Mouse (Mus musculus) stomach, embryonic 16.5 days (tissue): ENCODE measurements at regions not wholly inside any gene's neighbourhood (a gene's known extent, or its start where the extent isn't known, plus 50 kb on each side); places are given as distances from the start of the nearest gene placed in this dataset.
A peak's percentile ranks its signal among the peaks of the same experiment; 100 is the strongest.
"Not testable (repeated sequence)": the region's sequence is repeated elsewhere in the genome, so short reads cannot be mapped to it uniquely, and the experiment has no call there.

Experiments used
- ATAC-seq: fragments of 200-750 bp; cut with Nextera tagmentation; 2 replicates; pipeline ENCODE4 v1.8.0; 2017; ENCODE audit warnings: moderate number of reproducible peaks, moderate TSS enrichment; ENCODE audit not compliant: insufficient read depth, low FRiP score
- H3K27ac ChIP-seq: fragments of 300-500 bp; sonication (generic); 2 replicates; pipeline ENCODE4 v1.5.1; 2014; ENCODE audit warnings: low read length
- H3K27me3 ChIP-seq: fragments of 300-500 bp; sonication (generic); 2 replicates; pipeline ENCODE4 v1.6.1; 2014; ENCODE audit warnings: low read length, control low read depth, mixed read lengths; ENCODE audit not compliant: control insufficient read depth, insufficient read depth
- H3K36me3 ChIP-seq: fragments of 300-500 bp; sonication (generic); 2 replicates; pipeline ENCODE4 v1.6.1; 2014; ENCODE audit warnings: low read length; ENCODE audit not compliant: control insufficient read depth, insufficient read depth
- H3K4me1 ChIP-seq: fragments of 300-500 bp; sonication (generic); 2 replicates; pipeline ENCODE4 v1.6.1; 2014; ENCODE audit warnings: low read length, control low read depth, mixed read lengths; ENCODE audit not compliant: control insufficient read depth, insufficient read depth
- H3K4me2 ChIP-seq: fragments of 300-500 bp; sonication (generic); 2 replicates; pipeline ENCODE4 v1.6.1; 2014; ENCODE audit warnings: low read depth, low read length, mixed read lengths
- H3K4me3 ChIP-seq: fragments of 300-500 bp; sonication (generic); replicated peaks from 2 replicates; pipeline ENCODE4 v1.5.1; 2014; ENCODE audit warnings: mild to moderate bottlenecking, low read length
- H3K9ac ChIP-seq: fragments of 300-500 bp; sonication (generic); 2 replicates; pipeline ENCODE4 v1.6.1; 2014; ENCODE audit warnings: low read length
- H3K9me3 ChIP-seq: fragments of 300-500 bp; sonication (generic); replicated peaks from 2 replicates; pipeline ENCODE4 v1.6.1; 2016; ENCODE audit warnings: low read length, control low read depth; ENCODE audit not compliant: control insufficient read depth
- WGBS: fragments of 180-500 bp; shearing (Covaris S2); extraction: QIAGEN DNeasy Blood & Tissue Kit; methylation state at CpG from one replicate; pipeline ENCODE4 v1.1.7; 2014; 5-methylcytosine and 5-hydroxymethylcytosine counted together

DNA sequence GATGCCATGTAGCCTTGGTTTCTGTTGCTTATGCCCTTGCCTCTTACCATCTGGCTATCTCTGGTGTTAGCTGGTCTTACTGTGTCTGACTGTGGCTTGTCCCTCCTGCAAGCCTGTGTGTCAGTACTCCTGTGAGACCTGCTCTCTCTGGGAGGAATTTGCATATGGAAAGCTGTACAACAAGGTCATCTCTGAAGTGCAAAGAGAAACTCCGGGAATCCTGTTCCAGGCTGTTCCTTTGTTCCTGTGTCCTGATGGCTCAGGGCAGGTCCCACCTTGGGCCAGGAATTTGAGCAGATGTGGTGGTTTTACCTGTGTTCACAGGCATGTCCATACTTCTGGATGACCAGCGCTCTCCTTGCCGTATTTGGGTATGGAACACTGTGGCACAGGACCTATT is 218.6 kb upstream of the Nsun6 start:
- Histone ChIP-seq H3K4me1 (no peaks in the 10 kb centered on the region), H3K27me3 (no peaks in the 10 kb centered on the region), H3K9ac (no peak overlapping the region), H3K27ac (no peak overlapping the region), H3K9me3 (no peaks in the 10 kb centered on the region), H3K4me3 (no peak overlapping the region), H3K36me3 (no peaks in the 10 kb centered on the region), H3K4me2 (no peak overlapping the region)
- 82% methylated on average over 3 of the region's 3 CpGs for WGBS
- ATAC-seq: no peak

- 30% methylated on average over 4 of the region's 4 CpGs for WGBS
- ATAC-seq: no peak
- Histone ChIP-seq H3K9me3 (no peaks in the 10 kb centered on the region), H3K36me3 (no peaks in the 10 kb centered on the region), H3K27me3 (no peaks in the 10 kb centered on the region), H3K4me3 (no peak overlapping the region), H3K27ac (no peak overlapping the region), H3K4me1 (no peaks in the 10 kb centered on the region), H3K9ac (no peak overlapping the region), H3K4me2 (no peak overlapping the region)
Observed at GRCm38 (mm10) chr2:15260486-15261165, 205.8 kb upstream of the Nsun6 start.

- not testable (repeated sequence) for ATAC-seq, H3K27me3 ChIP-seq, H3K36me3 ChIP-seq, H3K4me2 ChIP-seq, H3K27ac ChIP-seq, H3K4me3 ChIP-seq, H3K4me1 ChIP-seq, H3K9me3 ChIP-seq, H3K9ac ChIP-seq
- WGBS: 79% methylated on average over 1 of the region's 1 CpGs
Observed at GRCm38 (mm10) chr2:15242276-15242675, 187.4 kb upstream of the Nsun6 start.

DNA sequence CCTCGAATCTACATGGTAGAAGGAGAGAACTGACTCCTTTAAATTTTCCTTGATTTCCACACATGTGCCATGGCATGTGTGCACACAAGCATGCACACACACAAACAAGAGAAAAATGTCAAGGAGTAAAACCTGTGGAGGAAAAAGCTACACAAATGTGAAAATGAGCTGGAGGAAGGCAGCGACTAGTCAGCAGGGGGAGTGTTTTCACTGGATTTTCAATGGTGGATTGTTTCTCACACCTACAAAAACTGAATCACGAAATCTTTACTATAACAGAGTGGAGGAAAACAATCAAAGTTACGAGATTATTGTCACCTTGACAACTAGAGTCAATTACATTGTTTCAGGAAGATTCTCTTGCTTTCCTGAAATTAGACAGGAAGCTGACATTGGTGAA is 167.0 kb upstream of the Nsun6 start:
- Histone ChIP-seq H3K9me3 (no peaks in the 10 kb centered on the region), H3K36me3 (no peaks in the 10 kb centered on the region), H3K27ac (no peak overlapping the region), H3K27me3 (no peaks in the 10 kb centered on the region), H3K9ac (no peak overlapping the region), H3K4me1 (no peaks in the 10 kb centered on the region), H3K4me3 (no peak overlapping the region), H3K4me2 (no peak overlapping the region)
- ATAC-seq: no peak
- WGBS: 43% methylated on average over 4 of the region's 4 CpGs

- no peak for ATAC-seq
- H3K27me3 ChIP-seq: no peaks in the 10 kb centered on the region
- WGBS: 77% methylated on average over 1 of the region's 1 CpGs
- H3K4me1 ChIP-seq: no peaks in the 10 kb centered on the region
- no peak overlapping the region for H3K9ac ChIP-seq
- H3K9me3 ChIP-seq: no peaks in the 10 kb centered on the region
- no peak overlapping the region for H3K4me2 ChIP-seq
- H3K4me3 ChIP-seq: no peak overlapping the region
- H3K36me3 ChIP-seq: no peaks in the 10 kb centered on the region
- no peak overlapping the region for H3K27ac ChIP-seq
Observed at GRCm38 (mm10) chr2:15188091-15188490, 133.2 kb upstream of the Nsun6 start.

GRCm38 (mm10) chr2:15181000-15181399 is 126.1 kb upstream of the Nsun6 start:
- ATAC-seq: no peak
- H3K4me2 ChIP-seq: no peak overlapping the region
- no peak overlapping the region for H3K9ac ChIP-seq
- WGBS: 81% methylated on average over 3 of the region's 3 CpGs
- H3K27me3 ChIP-seq: no peaks in the 10 kb centered on the region
- no peaks in the 10 kb centered on the region for H3K9me3 ChIP-seq
- no peak overlapping the region for H3K4me3 ChIP-seq
- no peak overlapping the region for H3K27ac ChIP-seq
- no peaks in the 10 kb centered on the region for H3K36me3 ChIP-seq
- H3K4me1 ChIP-seq: no peaks in the 10 kb centered on the region

DNA sequence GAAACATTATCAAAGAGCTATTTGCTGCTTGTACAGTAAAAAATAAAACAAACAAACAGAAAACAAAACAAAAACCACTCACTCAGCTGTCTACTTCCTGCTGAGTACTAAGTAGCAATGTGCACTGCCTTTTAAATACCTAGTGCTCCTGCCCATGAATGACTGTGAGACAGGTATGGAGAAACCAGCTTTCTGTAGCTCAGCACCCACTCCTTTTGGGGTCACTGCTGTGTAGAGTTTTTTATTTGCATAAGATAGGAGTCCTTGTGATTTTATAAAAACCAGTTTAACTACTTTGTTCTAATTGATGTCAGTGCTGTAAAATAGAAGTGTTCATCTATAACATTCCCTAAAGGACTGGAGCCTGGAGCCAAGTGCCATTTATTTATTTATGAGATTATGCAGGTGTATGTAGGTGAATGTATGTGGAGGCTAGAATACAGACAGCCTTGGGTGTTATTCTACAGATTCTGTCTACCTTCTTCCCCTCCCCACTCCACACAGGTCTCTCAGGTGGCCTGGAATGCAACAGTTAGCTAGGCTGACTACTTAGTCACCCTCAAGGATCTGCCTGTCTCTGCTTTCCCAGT is 111.7 kb upstream of the Nsun6 start:
- no peak overlapping the region for H3K4me3 ChIP-seq
- no peaks in the 10 kb centered on the region for H3K36me3 ChIP-seq
- peak; percentile 82; the same call in 1 of the 2 replicates for ATAC-seq
- H3K9ac ChIP-seq: no peak overlapping the region
- no peaks in the 10 kb centered on the region for H3K9me3 ChIP-seq
- no peaks in the 10 kb centered on the region for H3K4me1 ChIP-seq
- H3K27me3 ChIP-seq: no peaks in the 10 kb centered on the region
- H3K27ac ChIP-seq: peak overlapping the region; percentile 30; the same call in 1 of the 2 replicates
- no peak overlapping the region for H3K4me2 ChIP-seq

DNA sequence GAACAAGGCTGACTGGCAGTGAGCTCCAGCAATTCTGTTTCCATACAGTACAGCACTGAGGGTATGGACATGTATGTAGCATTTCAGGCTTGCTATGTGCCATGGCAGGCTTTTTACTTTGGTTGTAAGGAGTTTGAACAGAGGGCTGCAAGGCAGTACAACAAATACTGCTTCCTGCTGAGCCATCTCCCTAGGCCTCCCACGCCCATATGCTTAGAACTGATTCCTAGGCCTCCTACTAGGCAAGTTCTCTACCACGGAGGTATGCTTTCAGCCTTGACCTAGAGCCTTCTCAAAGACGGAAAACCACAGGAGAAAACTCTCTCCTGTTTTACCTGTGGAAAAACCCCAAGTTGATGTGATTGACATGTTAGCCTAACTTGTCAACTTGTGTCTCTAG is 111.0 kb upstream of the Nsun6 start:
- no peaks in the 10 kb centered on the region for H3K27me3 ChIP-seq
- H3K4me1 ChIP-seq: no peaks in the 10 kb centered on the region
- no peak for ATAC-seq
- no peaks in the 10 kb centered on the region for H3K36me3 ChIP-seq
- H3K27ac ChIP-seq: peak overlapping the region; percentile 42; the same call in 1 of the 2 replicates
- no peak overlapping the region for H3K9ac ChIP-seq
- no peak overlapping the region for H3K4me3 ChIP-seq
- no peaks in the 10 kb centered on the region for H3K9me3 ChIP-seq
- H3K4me2 ChIP-seq: no peak overlapping the region
- 58% methylated on average over 3 of the region's 3 CpGs for WGBS

DNA sequence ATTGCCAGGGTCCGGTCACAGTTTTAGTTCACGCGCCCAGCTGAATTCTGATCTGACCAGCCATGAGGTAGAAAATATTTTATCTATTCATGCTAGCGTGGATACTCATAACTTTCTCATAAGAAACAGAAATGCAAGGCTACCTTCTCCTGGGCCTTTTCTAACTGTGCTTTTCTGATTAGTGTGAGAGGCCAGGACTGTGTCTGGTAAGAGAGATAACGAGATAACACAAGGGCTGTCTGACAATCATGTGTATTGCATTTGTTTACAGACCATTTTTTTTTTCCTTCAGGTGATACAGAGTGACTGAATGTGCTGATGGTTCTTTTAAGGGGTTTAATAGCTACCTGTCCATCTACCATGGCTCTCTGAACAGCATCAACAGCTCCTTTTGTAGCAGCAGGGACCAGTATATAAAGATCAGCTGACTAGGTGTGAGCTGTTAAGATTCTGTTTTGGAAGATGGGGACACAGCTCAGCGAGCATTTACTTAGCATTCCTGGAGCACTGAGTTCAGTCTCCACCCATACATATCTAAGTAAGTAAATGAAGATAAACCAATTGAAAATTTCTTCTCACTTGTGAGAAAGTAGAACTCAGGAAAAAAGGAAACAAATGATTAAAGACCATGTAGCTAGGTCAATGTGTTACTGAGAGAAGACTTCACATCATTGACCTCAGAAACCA is 109.0 kb upstream of the Nsun6 start:
- no peak overlapping the region for H3K9ac ChIP-seq
- 79% methylated on average over 6 of the region's 6 CpGs for WGBS
- H3K4me1 ChIP-seq: no peaks in the 10 kb centered on the region
- no peak overlapping the region for H3K27ac ChIP-seq
- H3K27me3 ChIP-seq: no peaks in the 10 kb centered on the region
- H3K4me2 ChIP-seq: no peak overlapping the region
- H3K36me3 ChIP-seq: no peaks in the 10 kb centered on the region
- no peak for ATAC-seq
- no peaks in the 10 kb centered on the region for H3K9me3 ChIP-seq
- no peak overlapping the region for H3K4me3 ChIP-seq
